Mouse (Mus musculus) lung, embryonic 14.5 days (tissue): ENCODE data around the gene Gm20388. TPM values are rescaled to one million over a fixed set of nuclear protein-coding genes. Genes with fewer than 3 reads are reported as not detected.

Experiments used
- ATAC-seq: fragments of 200-750 bp; cut with Nextera tagmentation; 2 replicates; pipeline ENCODE4 v1.8.0; 2017; ENCODE audit warnings: mild to moderate bottlenecking, moderate TSS enrichment, moderate library complexity; ENCODE audit not compliant: insufficient read depth
- DNase-seq: peaks from one replicate; pipeline ENCODE4 v3.0.0-alpha.2; 2015
- H3K27ac ChIP-seq: fragments of 300-500 bp; sonication (generic); 2 replicates; pipeline ENCODE4 v1.5.1; 2014; ENCODE audit warnings: low read depth, mild to moderate bottlenecking, moderate library complexity
- H3K27me3 ChIP-seq: fragments of 300-500 bp; sonication (generic); 2 replicates; pipeline ENCODE4 v1.6.1; 2014; ENCODE audit warnings: low read length, control low read depth; ENCODE audit not compliant: insufficient read depth
- H3K36me3 ChIP-seq: fragments of 300-500 bp; sonication (generic); 2 replicates; pipeline ENCODE4 v1.6.1; 2014; ENCODE audit warnings: control low read depth; ENCODE audit not compliant: insufficient read depth
- H3K4me1 ChIP-seq: fragments of 300-500 bp; sonication (generic); 2 replicates; pipeline ENCODE4 v1.6.1; 2014; ENCODE audit warnings: antibody characterized with exemption, control low read depth; ENCODE audit not compliant: insufficient read depth
- H3K4me2 ChIP-seq: fragments of 300-500 bp; sonication (generic); 2 replicates; pipeline ENCODE4 v1.6.1; 2014; ENCODE audit warnings: mild to moderate bottlenecking
- H3K4me3 ChIP-seq: fragments of 300-500 bp; sonication (generic); 2 replicates; pipeline ENCODE4 v1.5.1; 2014; ENCODE audit warnings: low read depth, low read length
- H3K9ac ChIP-seq: fragments of 300-500 bp; sonication (generic); 2 replicates; pipeline ENCODE4 v1.6.1; 2014
- H3K9me3 ChIP-seq: fragments of 300-500 bp; sonication (generic); 2 replicates; pipeline ENCODE4 v1.6.1; 2016; ENCODE audit warnings: low read depth, low read length, control low read depth
- CTCF ChIP-seq: IDR thresholded peaks from 2 replicates; pipeline ENCODE4 v1.5.1; 2016; ENCODE audit warnings: antibody characterized with exemption, low read depth
- WGBS: fragments of 180-500 bp; shearing (Covaris S2); extraction: QIAGEN DNeasy Blood & Tissue Kit; methylation state at CpG from one replicate; pipeline ENCODE4 v1.1.7; 2014; 5-methylcytosine and 5-hydroxymethylcytosine counted together
- polyA plus RNA-seq: library from polyadenylated mRNA; unstranded; fragments of >200 nt; fragmentation: Nextera tagmentation; extraction: Ambion mirVana; gene quantifications from 2 replicates; pipeline ENCODE4 v1.2.1, GENCODE M21; 2014

Gene Gm20388
- polyA plus RNA-seq, 1 experiment from 2014 or later: not detected

DNA sequence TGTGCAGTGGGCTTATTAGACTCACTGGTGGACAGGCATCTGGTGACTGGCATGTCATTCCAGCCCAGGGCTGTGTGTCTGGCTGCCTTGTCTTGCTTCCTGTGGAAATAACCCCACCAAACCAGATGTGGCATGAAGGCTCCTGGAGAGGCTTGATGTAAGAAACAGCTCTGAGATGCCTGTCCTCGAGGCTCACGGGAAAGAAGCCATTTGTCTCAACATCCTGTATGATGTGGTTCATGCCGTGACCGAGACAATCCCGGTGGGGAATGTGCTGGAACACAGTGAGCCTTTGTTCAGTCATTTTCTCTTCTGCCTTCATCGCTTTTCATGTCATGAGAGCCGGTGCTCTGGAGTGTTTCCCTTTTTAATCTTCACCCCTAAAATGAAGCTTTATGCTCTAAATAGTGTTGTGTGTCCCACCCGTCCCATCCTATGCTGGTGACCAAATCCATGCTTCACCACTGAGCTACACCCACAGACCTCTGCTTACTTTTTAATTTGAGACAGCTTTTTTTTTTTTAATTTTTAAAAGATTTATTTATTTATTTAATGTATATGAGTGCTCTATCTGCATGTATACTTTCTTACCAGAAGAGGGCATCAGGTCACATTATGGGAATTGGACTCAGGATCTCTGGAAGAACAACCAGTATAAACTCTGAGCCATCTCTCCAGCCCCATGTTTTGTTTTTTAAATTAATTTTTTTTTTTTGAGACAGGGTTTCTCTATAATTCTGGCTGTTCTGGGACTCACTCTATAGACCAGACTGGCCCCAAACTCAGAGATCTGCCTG is 2054.3 kb downstream of the Gm20388 start:
- no peaks in the 10 kb centered on the region for H3K9me3 ChIP-seq
- DNase-seq (no peak), ATAC-seq (no peak)
- H3K4me1 ChIP-seq: peaks cover 4% of the 10 kb centered on the region; the same call in 1 of the 2 replicates
- no peak overlapping the region for H3K9ac ChIP-seq
- no peak overlapping the region for H3K4me2 ChIP-seq
- WGBS: 77% methylated on average over 8 of the region's 8 CpGs
- no peaks in the 10 kb centered on the region for H3K36me3 ChIP-seq
- no peak overlapping the region for H3K4me3 ChIP-seq
- no peak for TF ChIP-seq CTCF
- no peak overlapping the region for H3K27ac ChIP-seq
- no peaks in the 10 kb centered on the region for H3K27me3 ChIP-seq

GRCm38 (mm10) chr8:121966110-121966509 is 2055.5 kb downstream of the Gm20388 start:
- 64% methylated on average over 5 of the region's 5 CpGs for WGBS
- H3K9ac ChIP-seq: no peak overlapping the region
- peaks cover 4% of the 10 kb centered on the region; the same call in 1 of the 2 replicates for H3K4me1 ChIP-seq
- DNase-seq (no peak), ATAC-seq (no peak)
- no peak overlapping the region for H3K4me2 ChIP-seq
- no peak for TF ChIP-seq CTCF
- no peaks in the 10 kb centered on the region for H3K27me3 ChIP-seq
- no peak overlapping the region for H3K27ac ChIP-seq
- H3K9me3 ChIP-seq: no peaks in the 10 kb centered on the region
- H3K4me3 ChIP-seq: no peak overlapping the region
- no peaks in the 10 kb centered on the region for H3K36me3 ChIP-seq

- 61% methylated on average over 7 of the region's 7 CpGs for WGBS
- Histone ChIP-seq H3K4me1 (peaks cover 4% of the 10 kb centered on the region; the same call in 1 of the 2 replicates), H3K9ac (peak overlapping the region; percentile 6; the same call in 1 of the 2 replicates), H3K9me3 (no peaks in the 10 kb centered on the region), H3K27me3 (no peaks in the 10 kb centered on the region), H3K27ac (no peak overlapping the region), H3K4me2 (no peak overlapping the region), H3K36me3 (no peaks in the 10 kb centered on the region), H3K4me3 (no peak overlapping the region)
- TF ChIP-seq CTCF: no peak
- ATAC-seq (peak; percentile 36), DNase-seq (no peak)
These were observed 2056.2 kb downstream of the Gm20388 start for GRCm38 (mm10) chr8:121966714-121967448.

DNA sequence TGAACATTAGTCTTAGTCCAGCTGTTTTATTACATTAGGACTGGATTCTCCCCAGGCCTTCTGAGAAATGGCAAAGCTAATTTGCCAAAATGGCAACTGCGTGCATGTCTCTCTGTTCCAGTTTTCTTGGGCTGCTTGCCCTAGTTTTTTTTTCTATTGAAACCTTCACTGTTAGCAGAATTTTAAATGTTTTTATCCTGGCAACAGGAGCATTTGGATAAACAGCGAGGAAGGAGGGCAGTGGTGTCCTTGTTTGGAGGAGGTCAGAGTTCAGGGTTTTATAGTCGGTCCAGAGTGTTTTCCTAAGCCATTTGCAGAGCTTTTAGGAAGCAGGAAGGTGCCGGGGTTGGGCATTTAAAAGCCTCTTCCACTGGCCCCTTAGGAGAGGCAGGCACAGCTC is 2057.3 kb downstream of the Gm20388 start:
- Histone ChIP-seq H3K27me3 (no peaks in the 10 kb centered on the region), H3K36me3 (no peaks in the 10 kb centered on the region), H3K4me3 (no peak overlapping the region), H3K4me2 (no peak overlapping the region), H3K4me1 (peaks cover 4% of the 10 kb centered on the region; the same call in 1 of the 2 replicates), H3K27ac (no peak overlapping the region), H3K9me3 (no peaks in the 10 kb centered on the region), H3K9ac (no peak overlapping the region)
- ATAC-seq: no peak
- no peak for DNase-seq
- no peak for TF ChIP-seq CTCF
- WGBS: 49% methylated on average over 4 of the region's 4 CpGs

DNA sequence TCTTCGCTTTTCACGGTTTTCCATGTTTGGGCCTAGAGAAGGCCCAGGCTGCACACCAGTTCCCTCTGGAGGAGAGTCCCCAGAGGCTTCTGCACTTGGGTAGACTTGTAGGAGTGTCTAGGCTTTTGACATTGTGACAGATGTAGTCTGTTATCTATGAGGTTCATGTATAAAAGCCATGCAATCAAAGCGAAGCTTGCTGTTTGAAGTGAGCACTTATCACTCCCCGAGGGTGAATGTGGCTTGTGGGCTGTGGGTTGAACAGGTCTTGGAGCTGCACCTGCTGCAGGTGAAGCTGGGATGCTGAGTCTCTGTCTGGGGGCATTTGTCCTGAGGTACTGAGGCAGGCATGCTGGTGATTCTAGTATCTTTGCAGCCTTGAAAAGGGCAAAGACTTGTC is 2057.9 kb downstream of the Gm20388 start:
- 55% methylated on average over 4 of the region's 4 CpGs for WGBS
- H3K4me2 ChIP-seq: no peak overlapping the region
- peaks cover 4% of the 10 kb centered on the region; the same call in 1 of the 2 replicates for H3K4me1 ChIP-seq
- no peaks in the 10 kb centered on the region for H3K27me3 ChIP-seq
- DNase-seq (no peak), ATAC-seq (no peak)
- H3K27ac ChIP-seq: no peak overlapping the region
- no peak overlapping the region for H3K4me3 ChIP-seq
- H3K36me3 ChIP-seq: no peaks in the 10 kb centered on the region
- TF ChIP-seq CTCF: no peak
- H3K9me3 ChIP-seq: no peaks in the 10 kb centered on the region
- no peak overlapping the region for H3K9ac ChIP-seq

DNA sequence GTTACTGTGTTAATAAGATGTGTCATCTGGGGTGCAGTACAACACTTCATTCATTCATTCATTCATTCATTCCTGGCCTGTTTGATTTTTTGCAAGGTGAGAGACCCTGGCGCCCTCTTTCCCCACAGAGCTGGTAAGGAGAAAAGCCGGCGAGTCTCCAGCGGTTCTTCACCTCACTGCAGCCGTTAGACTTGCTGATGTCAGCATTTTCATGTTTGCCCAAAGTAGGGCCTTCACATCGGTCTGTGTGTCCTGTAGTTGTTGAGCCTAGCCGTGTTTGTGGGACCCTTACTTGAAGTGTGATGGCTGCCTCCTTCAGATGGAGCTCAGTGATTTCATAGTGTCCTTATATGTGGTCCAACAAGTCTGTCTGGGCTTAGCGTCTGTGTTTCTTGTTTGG is 2059.6 kb downstream of the Gm20388 start:
- H3K9me3 ChIP-seq: no peaks in the 10 kb centered on the region
- H3K36me3 ChIP-seq: peaks cover 12% of the 10 kb centered on the region
- 63% methylated on average over 8 of the region's 8 CpGs for WGBS
- H3K9ac ChIP-seq: no peak overlapping the region
- DNase-seq (no peak), ATAC-seq (no peak)
- H3K4me2 ChIP-seq: no peak overlapping the region
- no peaks in the 10 kb centered on the region for H3K27me3 ChIP-seq
- TF ChIP-seq CTCF: no peak
- no peak overlapping the region for H3K4me3 ChIP-seq
- no peak overlapping the region for H3K27ac ChIP-seq
- peaks cover 4% of the 10 kb centered on the region; the same call in 1 of the 2 replicates for H3K4me1 ChIP-seq

- Histone ChIP-seq H3K9me3 (no peaks in the 10 kb centered on the region), H3K4me1 (peaks cover 3% of the 10 kb centered on the region; the same call in 1 of the 2 replicates), H3K27ac (no peak overlapping the region), H3K36me3 (peaks cover 26% of the 10 kb centered on the region), H3K4me3 (no peak overlapping the region), H3K4me2 (no peak overlapping the region), H3K27me3 (no peaks in the 10 kb centered on the region), H3K9ac (no peak overlapping the region)
- no peak for TF ChIP-seq CTCF
- ATAC-seq: no peak
- DNase-seq: peak; percentile 39
- WGBS: 60% methylated on average over 17 of the region's 17 CpGs
These were observed 2060.9 kb downstream of the Gm20388 start for GRCm38 (mm10) chr8:121971488-121972058.
